10 mouse cellular contexts compared by ENCODE assay signal in the genomic region with DNA sequence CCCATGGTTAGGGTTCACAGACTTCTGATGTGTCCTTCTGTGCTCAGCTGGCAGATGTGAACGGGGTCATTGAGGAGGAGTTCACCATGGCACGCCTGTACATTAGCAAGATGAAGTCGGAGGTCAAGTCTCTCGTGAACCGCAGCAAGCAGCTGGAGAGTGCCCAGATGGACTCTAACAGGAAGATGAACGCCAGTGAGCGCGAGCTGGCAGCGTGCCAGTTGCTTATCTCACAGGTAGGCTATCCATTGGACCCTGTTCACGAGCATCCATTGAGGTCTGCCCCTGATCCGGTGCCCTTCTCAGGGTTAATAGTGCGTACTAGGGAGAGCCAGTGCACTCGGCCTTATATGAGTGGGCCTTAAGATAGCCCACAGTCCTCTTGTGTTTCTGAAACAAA.
"Had no signal": no experiment of that assay in that cellular context is flagged by ENCODE, and none has a peak within 500 bp of the region (broad histone marks: within the 10 kb centered on the region; RNA-seq: fewer than 3 reads in every experiment).

No protein-coding gene starts in this region.

- DNase-seq: gastrocnemius, adult 2 months; gastrocnemius, postnatal 10 days; gastrocnemius, postnatal 25 days; heart, adult 18-20 months; heart, postnatal 10 days; heart, postnatal 4 days; kidney, adult 2 months; liver; liver, embryonic 13.5 days; liver, postnatal 0 days had no signal
